Mouse (Mus musculus) small intestine, adult 2 months (tissue): ENCODE data around the gene Ddr1. TPM values are rescaled to one million over a fixed set of nuclear protein-coding genes. Genes with fewer than 3 reads are reported as not detected.

Source experiments
- H3K27ac ChIP-seq: fragments of 200-500 bp; 2 replicates; pipeline ENCODE4 v1.5.1; 2012; ENCODE audit warnings: low read depth, low read length, control low read depth, inconsistent platforms; ENCODE audit not compliant: insufficient read depth
- H3K27me3 ChIP-seq: fragments of 200-500 bp; 2 replicates; pipeline ENCODE4 v1.6.1; 2012; ENCODE audit warnings: mild to moderate bottlenecking, moderate library complexity, low read length, inconsistent platforms; ENCODE audit not compliant: control insufficient read depth, insufficient read depth
- H3K36me3 ChIP-seq: fragments of 200-500 bp; 2 replicates; pipeline ENCODE4 v1.6.1; 2012; ENCODE audit warnings: mild to moderate bottlenecking, low read length, control low read depth, inconsistent platforms; ENCODE audit not compliant: control insufficient read depth, insufficient read depth
- H3K4me1 ChIP-seq: fragments of 200-500 bp; 2 replicates; pipeline ENCODE4 v1.6.1; 2012; ENCODE audit warnings: low read length, inconsistent platforms, mixed read lengths; ENCODE audit not compliant: control insufficient read depth, insufficient read depth, insufficient read length
- H3K4me3 ChIP-seq: fragments of 200-500 bp; 2 replicates; pipeline ENCODE4 v1.5.1; 2012; ENCODE audit warnings: low read depth, mild to moderate bottlenecking, control low read depth, inconsistent platforms, low read length, moderate library complexity
- CTCF ChIP-seq: fragments of 200-500 bp; IDR thresholded peaks from 2 replicates; pipeline ENCODE4 v1.5.1; 2012; ENCODE audit warnings: low read depth, mild to moderate bottlenecking, control low read depth, inconsistent platforms, low read length, moderate library complexity, mixed read lengths; ENCODE audit not compliant: insufficient replicate concordance, insufficient read length; ENCODE audit errors: extremely low read depth
- POLR2A ChIP-seq: fragments of 200-500 bp; IDR thresholded peaks from 2 replicates; pipeline ENCODE4 v1.6.1; 2012; ENCODE audit warnings: low read depth, mild to moderate bottlenecking, control low read depth, inconsistent platforms, low read length, moderate library complexity
- WGBS: fragments of 180-500 bp; shearing (Covaris S2); methylation state at CpG from one replicate; pipeline ENCODE4 v1.1.7; 2018; 5-methylcytosine and 5-hydroxymethylcytosine counted together
- polyA plus RNA-seq: library from polyadenylated mRNA; depleted of rRNA; stranded (reverse); fragments of >200 nt; gene quantifications from 2 replicates; pipeline ENCODE4 v1.2.3, GENCODE M21; 2012

Ddr1 gene
- polyA plus RNA-seq, 1 experiment, result 76.9 TPM

DNA sequence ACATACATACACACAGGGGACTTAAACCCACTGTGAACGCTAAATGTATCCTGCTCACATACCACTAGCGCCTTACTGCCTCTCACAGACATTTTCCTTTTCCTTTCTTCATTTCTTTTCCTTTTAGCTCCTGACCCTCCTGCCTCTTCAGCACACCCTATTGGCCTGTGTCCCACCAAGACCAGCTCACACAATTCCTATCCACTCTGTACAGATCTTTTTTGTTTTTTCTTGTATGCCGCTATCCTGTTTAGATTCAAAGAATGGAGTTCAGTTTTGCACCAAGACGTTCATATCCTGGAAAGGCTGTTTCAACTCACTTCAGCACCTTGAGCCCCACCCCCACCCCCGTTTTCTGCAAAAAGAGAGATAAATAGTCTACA, 5.9 kb downstream of the Ddr1 start:
- WGBS, result 59% methylated on average over 5 of the region's 5 CpGs
- peaks cover 4% of the 10 kb centered on the region for H3K36me3 ChIP-seq
- TF ChIP-seq POLR2A (no peak), CTCF (no peak)
- peak overlapping the region; percentile 39 for H3K27ac ChIP-seq
- H3K4me1 ChIP-seq, result peaks cover 18% of the 10 kb centered on the region
- H3K4me3 ChIP-seq, result no peak overlapping the region
- no peaks in the 10 kb centered on the region for H3K27me3 ChIP-seq

DNA sequence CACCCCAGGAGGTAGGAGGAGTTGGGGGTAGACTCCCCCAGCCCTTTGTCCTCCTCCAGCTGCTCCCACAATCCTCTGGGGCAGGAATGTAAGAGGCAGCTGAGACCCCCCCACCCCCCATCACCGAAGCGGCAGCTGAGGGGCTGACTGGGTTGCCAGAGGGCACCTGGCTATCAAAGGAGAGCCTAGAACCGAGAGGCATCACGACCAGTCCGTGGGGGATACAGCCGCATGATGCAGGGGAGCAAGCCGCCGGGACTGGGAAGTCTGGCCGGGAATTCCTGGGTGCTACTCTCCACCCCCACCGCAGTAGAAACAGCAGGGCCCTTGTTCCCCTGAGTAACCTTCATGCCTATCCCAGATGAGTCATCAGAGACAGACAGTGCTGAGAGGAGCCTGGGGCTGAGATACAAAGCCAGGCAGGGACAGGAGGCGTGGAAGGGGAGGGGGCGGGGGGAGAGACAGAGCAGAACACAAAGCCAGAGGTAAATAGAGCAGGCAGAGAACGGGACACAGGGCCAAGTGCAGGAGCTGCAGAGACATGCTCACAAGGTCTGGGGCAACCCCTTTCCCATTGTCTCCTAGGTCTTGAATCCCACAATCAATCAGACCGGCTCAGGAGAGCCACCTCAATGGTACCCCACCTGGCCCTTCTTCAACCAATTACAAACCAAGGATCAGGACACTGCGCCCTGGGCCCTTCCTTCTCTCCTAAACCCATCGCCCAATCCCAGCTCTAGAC, 6.5 kb downstream of the Ddr1 start:
- no peaks in the 10 kb centered on the region for H3K27me3 ChIP-seq
- peaks cover 10% of the 10 kb centered on the region for H3K36me3 ChIP-seq
- H3K27ac ChIP-seq, result peak overlapping the region; percentile 48
- 14% methylated on average over 16 of the region's 16 CpGs for whole genome bisulfite sequencing
- H3K4me3 ChIP-seq, result peak overlapping the region; percentile 52
- TF ChIP-seq CTCF (no peak), POLR2A (no peak)
- peaks cover 18% of the 10 kb centered on the region for H3K4me1 ChIP-seq

DNA sequence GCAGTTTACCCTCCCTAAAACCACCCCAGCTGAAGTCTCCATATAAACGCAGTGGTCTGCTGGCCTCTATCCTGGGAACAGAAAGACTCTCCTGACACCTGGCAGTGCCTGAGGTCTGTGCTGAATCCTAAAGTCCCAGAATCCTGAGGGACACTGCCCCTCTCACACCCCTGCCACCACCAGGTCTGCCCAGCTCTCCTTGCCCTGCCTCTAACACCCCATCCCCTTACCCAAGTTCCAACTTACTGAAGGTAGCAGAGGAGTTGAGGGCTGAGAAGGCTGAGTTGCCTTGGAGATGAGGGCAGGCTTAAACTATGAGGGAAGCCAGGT, 7.0 kb downstream of the Ddr1 start:
- WGBS, result 23% methylated on average over 1 of the region's 1 CpGs
- H3K27me3 ChIP-seq, result no peaks in the 10 kb centered on the region
- H3K4me1 ChIP-seq, result peaks cover 18% of the 10 kb centered on the region
- no peak for TF ChIP-seq POLR2A
- TF ChIP-seq CTCF, result no peak
- peak overlapping the region; percentile 48 for H3K27ac ChIP-seq
- peaks cover 15% of the 10 kb centered on the region for H3K36me3 ChIP-seq
- H3K4me3 ChIP-seq, result peak overlapping the region; percentile 52

DNA sequence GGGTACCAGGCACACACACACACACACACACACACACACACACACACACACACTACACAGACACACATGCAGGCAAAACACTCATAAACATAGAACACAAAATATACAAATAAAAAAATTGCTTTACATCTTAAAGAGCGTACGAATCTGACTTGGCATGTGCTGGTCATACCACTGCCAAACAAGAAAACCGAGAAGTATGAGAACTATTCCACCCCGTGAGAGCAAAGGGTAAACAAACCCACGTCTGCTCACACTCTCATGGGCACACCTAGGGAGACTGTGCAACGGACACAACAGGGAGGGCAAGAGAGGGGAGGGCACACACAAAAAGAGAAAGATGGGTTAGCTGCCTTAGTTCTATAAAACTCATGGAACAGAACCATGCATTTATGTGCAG, 7.7 kb downstream of the Ddr1 start:
- TF ChIP-seq POLR2A, result no peak
- no peak for TF ChIP-seq CTCF
- H3K36me3 ChIP-seq, result peaks cover 22% of the 10 kb centered on the region
- WGBS, result 28% methylated on average over 6 of the region's 6 CpGs
- no peak overlapping the region for H3K4me3 ChIP-seq
- no peak overlapping the region for H3K27ac ChIP-seq
- no peaks in the 10 kb centered on the region for H3K27me3 ChIP-seq
- peaks cover 18% of the 10 kb centered on the region for H3K4me1 ChIP-seq

DNA sequence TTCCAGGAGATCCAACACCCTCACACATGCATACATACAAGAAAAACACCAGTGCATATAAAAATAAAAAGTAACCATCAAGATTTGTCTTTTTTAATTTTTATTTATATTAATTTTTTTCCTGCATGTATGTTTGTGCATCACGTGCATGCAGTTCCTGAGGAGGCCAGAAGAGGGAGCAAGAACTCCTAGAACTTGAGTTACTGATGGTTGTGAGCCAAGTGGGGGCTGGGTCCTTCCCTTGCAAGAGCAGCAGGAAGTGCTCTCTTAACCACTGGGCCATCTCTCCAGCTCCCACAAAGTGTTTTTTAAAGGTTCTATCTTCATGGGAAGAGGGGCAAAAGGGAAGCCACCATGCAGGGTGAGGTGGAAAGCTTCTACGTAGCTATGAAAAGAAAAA, 9.1 kb downstream of the Ddr1 start:
- TF ChIP-seq POLR2A (no peak), CTCF (peak; percentile 56; the same call in 1 of the 2 replicates)
- peaks cover 30% of the 10 kb centered on the region for H3K36me3 ChIP-seq
- H3K27me3 ChIP-seq, result no peaks in the 10 kb centered on the region
- WGBS, result 91% methylated on average over 2 of the region's 2 CpGs
- peaks cover 18% of the 10 kb centered on the region for H3K4me1 ChIP-seq
- no peak overlapping the region for H3K27ac ChIP-seq
- H3K4me3 ChIP-seq, result no peak overlapping the region

DNA sequence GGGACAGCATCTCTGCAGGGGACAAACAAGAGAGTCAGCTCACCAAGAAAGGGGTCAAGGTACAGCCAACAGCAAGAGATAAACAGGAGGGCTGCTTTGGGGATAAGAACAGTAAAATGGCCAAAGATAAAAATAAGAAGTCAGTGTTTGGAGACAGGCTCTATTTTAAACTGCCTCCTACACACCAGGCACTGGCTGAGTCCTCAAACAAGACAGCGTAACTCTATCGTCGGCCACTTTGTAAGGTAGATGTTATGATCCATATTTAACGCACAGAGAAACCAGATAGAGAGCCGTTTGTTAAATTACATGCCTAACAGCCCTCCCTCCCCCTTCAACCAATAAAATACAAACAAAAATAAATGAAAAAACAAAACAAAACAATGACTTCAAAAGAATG, 10.5 kb downstream of the Ddr1 start:
- Histone ChIP-seq H3K27me3 (no peaks in the 10 kb centered on the region), H3K4me1 (peaks cover 11% of the 10 kb centered on the region), H3K27ac (no peak overlapping the region), H3K36me3 (peaks cover 40% of the 10 kb centered on the region), H3K4me3 (no peak overlapping the region)
- TF ChIP-seq CTCF, result no peak
- TF ChIP-seq POLR2A, result no peak
- 87% methylated on average over 5 of the region's 5 CpGs for WGBS

DNA sequence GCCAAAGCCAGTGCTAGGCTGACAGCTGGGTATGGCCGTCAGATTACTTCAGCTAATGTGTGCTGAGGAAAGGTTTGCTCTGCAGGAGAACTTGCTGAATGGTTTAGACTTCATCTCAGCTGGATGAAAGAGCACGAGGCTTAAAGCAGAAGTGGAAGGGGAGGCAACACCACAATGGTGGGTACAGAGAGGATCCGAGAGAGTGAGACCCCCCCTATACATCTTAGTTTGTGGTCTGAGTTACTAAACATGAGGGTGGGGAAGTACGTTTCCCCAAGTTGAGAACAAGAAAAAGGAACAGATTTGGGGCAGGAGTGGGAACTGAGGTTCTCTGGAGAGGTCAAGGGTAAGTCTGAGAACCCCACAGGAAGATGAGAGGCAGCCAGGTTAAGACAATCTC, 12.1 kb downstream of the Ddr1 start:
- 72% methylated on average over 4 of the region's 4 CpGs for WGBS
- Histone ChIP-seq H3K36me3 (peaks cover 52% of the 10 kb centered on the region), H3K4me3 (no peak overlapping the region), H3K27ac (no peak overlapping the region), H3K4me1 (peaks cover 2% of the 10 kb centered on the region; the same call in 1 of the 2 replicates), H3K27me3 (no peaks in the 10 kb centered on the region)
- TF ChIP-seq POLR2A (no peak), CTCF (no peak)

DNA sequence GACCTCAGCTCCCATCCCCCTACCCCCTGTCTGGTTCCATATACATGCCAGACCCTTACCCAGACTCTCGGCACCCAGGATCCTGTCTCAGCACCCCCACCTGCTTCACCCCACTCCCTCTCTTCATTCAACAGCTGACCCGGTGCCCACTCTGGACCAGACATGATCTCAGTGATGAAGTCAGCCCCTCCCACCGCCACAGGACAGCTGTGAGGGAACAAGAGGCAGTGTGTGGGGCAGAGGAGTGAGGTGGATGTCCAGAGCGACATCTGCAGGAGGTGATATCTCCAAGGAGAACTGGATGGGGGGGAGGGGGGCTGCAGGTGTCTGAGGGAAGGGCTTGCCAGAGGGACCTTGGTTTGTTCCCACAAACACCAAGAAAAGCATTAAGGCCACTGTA, 12.6 kb downstream of the Ddr1 start:
- TF ChIP-seq CTCF (no peak), POLR2A (no peak)
- Histone ChIP-seq H3K4me1 (no peaks in the 10 kb centered on the region), H3K27me3 (no peaks in the 10 kb centered on the region), H3K27ac (no peak overlapping the region), H3K4me3 (no peak overlapping the region), H3K36me3 (peaks cover 58% of the 10 kb centered on the region)
- 77% methylated on average over 4 of the region's 4 CpGs for WGBS
